Mouse (Mus musculus) myocyte (in vitro differentiated cells): ENCODE measurements at regions not wholly inside any gene's neighbourhood (a gene's known extent, or its start where the extent isn't known, plus 50 kb on each side); places are given as distances from the start of the nearest gene placed in this dataset.

Experiments
- H3K27me3 ChIP-seq: one replicate; pipeline ENCODE4 v1.6.1; 2011; ENCODE audit not compliant: control insufficient read depth, insufficient read depth, insufficient read length
- H3K36me3 ChIP-seq: one replicate; pipeline ENCODE4 v1.6.1; 2011; ENCODE audit not compliant: control insufficient read depth, insufficient read depth
- H3K4me2 ChIP-seq: one replicate; pipeline ENCODE4 v1.6.1; 2011; ENCODE audit warnings: low read depth, control low read depth
- H3K4me3 ChIP-seq: one replicate; pipeline ENCODE4 v1.5.1; 2011; ENCODE audit warnings: mild to moderate bottlenecking, control low read depth, moderate library complexity
- H3K79me2 ChIP-seq: one replicate; pipeline ENCODE4 v1.6.1; 2011; ENCODE audit not compliant: control insufficient read depth, insufficient read depth
- H3ac ChIP-seq: one replicate; pipeline ENCODE4 v1.6.1; 2011; ENCODE audit not compliant: control insufficient read depth, insufficient read length
- CEBPB ChIP-seq: IDR thresholded peaks from 2 replicates; pipeline ENCODE4 v1.6.1; 2011; ENCODE audit warnings: mild to moderate bottlenecking, moderate library complexity; ENCODE audit not compliant: poor library complexity, insufficient read depth, severe bottlenecking
- E2F4 ChIP-seq: IDR thresholded peaks from one replicate; pipeline ENCODE4 v1.6.1; 2011; ENCODE audit warnings: mild to moderate bottlenecking, control low read depth, moderate library complexity; ENCODE audit not compliant: insufficient read depth
- MAX ChIP-seq: IDR thresholded peaks from one replicate; pipeline ENCODE4 v1.6.1; 2011; ENCODE audit warnings: low read depth, mild to moderate bottlenecking, control low read depth
- MYOD1 ChIP-seq, 3 experiments: IDR thresholded peaks; one replicate each; pipeline ENCODE4 v1.6.1; 2011; ENCODE audit warnings: control low read depth in 2 of 3, low read depth in 2 of 3, mild to moderate bottlenecking in 2 of 3, moderate library complexity in 1 of 3; ENCODE audit not compliant: insufficient read length in 2 of 3, control insufficient read depth in 1 of 3
- MYOG ChIP-seq, 3 experiments: IDR thresholded peaks; one replicate each; pipeline ENCODE4 v1.6.1; 2011; ENCODE audit warnings: control low read depth in 2 of 3, low read depth in 2 of 3, mild to moderate bottlenecking in 2 of 3; ENCODE audit not compliant: insufficient read length in 2 of 3, control insufficient read depth in 1 of 3, insufficient read depth in 1 of 3
- POLR2A ChIP-seq: IDR thresholded peaks from one replicate; pipeline ENCODE4 v1.6.1; 2011; ENCODE audit warnings: low read depth, mild to moderate bottlenecking, control low read depth, moderate library complexity; ENCODE audit not compliant: insufficient read length
- POLR2AphosphoS2 ChIP-seq: IDR thresholded peaks from one replicate; pipeline ENCODE4 v1.6.1; 2011; ENCODE audit warnings: low read depth, control low read depth; ENCODE audit not compliant: insufficient read length
- REST ChIP-seq: IDR thresholded peaks from one replicate; pipeline ENCODE4 v1.6.1; 2011; ENCODE audit warnings: mild to moderate bottlenecking, control low read depth, moderate library complexity; ENCODE audit not compliant: insufficient read depth, insufficient read length
- SRF ChIP-seq: IDR thresholded peaks from one replicate; pipeline ENCODE4 v1.6.1; 2011; ENCODE audit warnings: low read depth; ENCODE audit not compliant: control insufficient read depth, insufficient read length
- TCF12 ChIP-seq: IDR thresholded peaks from one replicate; pipeline ENCODE4 v1.6.1; 2011; ENCODE audit warnings: mild to moderate bottlenecking, control low read depth; ENCODE audit not compliant: poor library complexity, insufficient read depth, severe bottlenecking
- TCF3 ChIP-seq: IDR thresholded peaks from one replicate; pipeline ENCODE4 v1.6.1; 2011; ENCODE audit warnings: low read depth, control low read depth; ENCODE audit not compliant: insufficient read length
- USF1 ChIP-seq: IDR thresholded peaks from one replicate; pipeline ENCODE4 v1.6.1; 2011; ENCODE audit warnings: low read depth, mild to moderate bottlenecking, control low read depth, moderate library complexity

DNA sequence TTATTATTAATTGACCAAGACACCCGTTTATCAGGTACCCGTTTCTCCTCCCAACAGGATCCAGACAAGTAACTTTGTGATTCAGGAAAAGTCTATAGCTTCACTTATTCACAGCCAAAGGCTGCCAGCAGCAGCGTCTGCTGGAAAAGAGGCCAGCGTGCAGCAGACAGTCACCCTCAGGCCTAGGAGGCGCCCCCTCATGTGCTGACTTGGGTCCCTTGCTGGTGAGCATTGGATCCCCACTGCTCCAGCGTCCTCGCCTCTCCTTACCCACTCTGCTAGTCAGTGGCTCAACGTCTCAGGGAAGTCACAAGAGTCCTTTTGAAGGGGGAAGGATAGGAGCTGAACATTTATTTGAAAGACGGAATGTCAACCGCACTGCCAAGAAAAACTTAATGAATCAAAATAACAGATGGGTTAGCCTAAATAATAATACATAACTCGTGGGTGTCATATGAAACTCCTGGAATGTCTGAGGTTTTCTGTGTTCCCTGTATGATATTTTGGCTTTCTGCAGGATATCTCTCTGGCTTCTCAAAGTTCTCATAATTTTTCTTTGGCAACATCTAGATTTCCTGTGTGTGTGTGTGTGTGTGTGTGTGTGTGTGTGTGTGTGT is 256.6 kb upstream of the Fn1 start:
- Histone ChIP-seq H3K36me3 (no peaks in the 10 kb centered on the region), H3ac (no peak overlapping the region), H3K4me2 (peak overlapping the region; percentile 62), H3K27me3 (no peaks in the 10 kb centered on the region), H3K4me3 (no peak overlapping the region), H3K79me2 (no peaks in the 10 kb centered on the region)
- TF ChIP-seq POLR2A (peak; percentile 43), REST (no peak)

DNA sequence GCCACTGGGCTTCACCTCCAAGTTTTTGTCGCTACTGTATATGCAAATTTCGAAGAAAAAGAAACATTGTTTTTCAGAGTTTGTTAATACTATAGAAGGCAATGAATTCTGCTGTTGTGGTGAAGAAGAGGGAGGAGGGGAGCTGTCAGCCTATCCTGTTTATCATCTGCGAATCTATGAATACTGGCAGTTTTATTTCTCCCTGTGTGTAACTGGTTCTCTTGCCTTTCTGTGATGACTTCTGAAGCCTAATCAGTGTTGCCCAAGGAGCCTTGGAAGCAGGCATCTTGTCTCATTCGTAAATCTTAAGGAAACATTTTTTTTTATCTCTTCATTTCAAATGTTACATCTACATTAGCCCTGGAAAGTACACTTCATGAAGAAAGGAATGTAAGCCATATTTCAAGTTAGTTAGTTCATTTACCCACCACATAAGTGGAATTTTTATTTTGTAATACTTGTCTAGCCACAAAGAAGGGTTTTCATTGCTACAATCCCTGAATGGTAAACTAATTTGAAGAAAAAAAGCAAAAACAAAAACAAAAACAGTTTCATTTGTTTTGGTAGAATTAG is 251.5 kb upstream of the Fn1 start:
- Histone ChIP-seq H3K79me2 (no peaks in the 10 kb centered on the region), H3K36me3 (no peaks in the 10 kb centered on the region), H3K27me3 (no peaks in the 10 kb centered on the region), H3K4me3 (no peak overlapping the region), H3ac (no peak overlapping the region), H3K4me2 (no peak overlapping the region)
- TF ChIP-seq POLR2AphosphoS2 (no peak), MYOG (IDR thresholded peaks at IDR 0.05; ENCODE audit: control insufficient read depth in 1 of 3, insufficient read depth in 1 of 3, insufficient read length in 2 of 3, low read depth in 2 of 3) (no peak), POLR2A (no peak)

DNA sequence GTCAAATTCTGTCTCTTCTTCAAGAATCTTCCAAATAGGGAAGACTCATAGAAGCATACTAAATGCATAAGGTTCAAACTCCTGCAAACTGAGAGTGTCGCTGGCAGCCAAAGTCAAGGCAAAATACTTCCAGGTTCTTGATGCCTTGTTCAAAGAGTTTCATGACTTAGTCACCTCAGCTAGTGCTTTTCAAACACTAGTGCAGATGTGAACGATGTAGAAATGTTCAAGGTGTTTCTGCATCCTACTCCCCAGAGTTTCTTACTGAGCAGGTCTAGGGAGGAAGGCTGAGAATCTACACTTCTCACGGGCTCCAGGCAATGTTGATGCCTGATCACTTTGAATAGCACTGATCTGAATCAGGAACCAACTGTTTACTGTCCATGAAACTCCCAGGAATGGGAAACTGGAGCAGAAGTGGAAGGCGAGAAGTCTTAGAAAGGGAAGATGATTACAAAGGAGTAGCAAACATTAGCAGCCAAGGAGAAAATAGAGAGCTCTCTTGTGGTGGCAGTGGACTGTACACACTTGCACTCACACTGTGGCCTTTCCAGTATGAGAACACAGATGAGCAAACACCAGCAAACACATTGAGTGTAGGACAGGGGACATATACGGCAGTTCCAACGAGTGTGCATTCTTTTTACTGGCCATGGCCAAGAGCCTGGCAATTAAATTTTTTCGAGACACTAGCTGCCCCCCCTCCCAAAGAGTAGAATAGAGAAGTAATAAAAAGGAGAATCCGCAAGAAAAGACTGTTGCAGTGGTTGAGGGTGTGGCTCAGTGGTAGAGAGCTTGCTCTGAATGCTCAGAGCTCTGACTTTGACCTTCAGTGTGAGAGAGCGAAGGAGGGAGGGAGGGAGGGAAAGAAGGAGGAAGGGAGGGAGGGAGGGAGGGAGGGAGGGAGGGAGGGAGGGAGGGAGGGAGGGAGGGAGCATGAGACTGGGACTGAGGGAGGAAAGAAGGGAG is 247.4 kb upstream of the Fn1 start:
- H3K4me2 ChIP-seq: no peak overlapping the region
- H3ac ChIP-seq: no peak overlapping the region
- H3K36me3 ChIP-seq: no peaks in the 10 kb centered on the region
- no peak overlapping the region for H3K4me3 ChIP-seq
- H3K79me2 ChIP-seq: no peaks in the 10 kb centered on the region
- no peaks in the 10 kb centered on the region for H3K27me3 ChIP-seq
- no peak for TF ChIP-seq MAX
- no peak for TF ChIP-seq MYOG (IDR thresholded peaks at IDR 0.05; ENCODE audit: control insufficient read depth in 1 of 3, insufficient read depth in 1 of 3, insufficient read length in 2 of 3, low read depth in 2 of 3)
- no peak for TF ChIP-seq E2F4
- TF ChIP-seq POLR2A: no peak
- no peak for TF ChIP-seq SRF
- no peak for TF ChIP-seq POLR2AphosphoS2
- no peak for TF ChIP-seq USF1
- TF ChIP-seq REST: no peak
- TF ChIP-seq MYOD1 (IDR thresholded peaks at IDR 0.05; ENCODE audit: control insufficient read depth in 1 of 3, insufficient read length in 2 of 3, low read depth in 2 of 3): no peak
- no peak for TF ChIP-seq TCF12
- no peak for TF ChIP-seq TCF3
- no peak for TF ChIP-seq CEBPB

DNA sequence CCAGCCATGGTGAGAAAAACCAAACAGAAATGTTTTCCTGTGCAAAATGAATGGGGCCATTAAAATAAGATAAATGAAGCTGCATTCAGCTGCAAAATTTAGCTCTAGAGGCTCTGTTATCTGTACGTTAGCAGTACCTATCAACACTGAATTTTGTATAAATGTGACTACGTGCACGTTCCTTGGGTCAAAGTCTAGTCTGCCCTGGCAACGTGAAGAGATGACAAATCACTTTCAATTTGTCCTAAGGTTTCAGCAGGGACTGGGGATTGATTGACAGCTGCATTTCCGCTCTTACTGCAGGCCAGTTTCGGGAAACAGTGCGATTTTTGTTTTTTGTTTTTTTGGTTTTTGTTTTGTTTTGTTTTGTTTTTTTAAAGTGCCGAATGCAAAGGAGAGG is 246.1 kb upstream of the Fn1 start:
- Histone ChIP-seq H3K79me2 (no peaks in the 10 kb centered on the region), H3K4me3 (no peak overlapping the region), H3K27me3 (no peaks in the 10 kb centered on the region), H3K36me3 (no peaks in the 10 kb centered on the region), H3ac (no peak overlapping the region), H3K4me2 (no peak overlapping the region)
- TF ChIP-seq REST (no peak), MYOD1 (IDR thresholded peaks at IDR 0.05; ENCODE audit: control insufficient read depth in 1 of 3, insufficient read length in 2 of 3, low read depth in 2 of 3) (no peak), CEBPB (no peak), TCF3 (no peak), SRF (no peak), POLR2AphosphoS2 (no peak), MAX (no peak), USF1 (no peak), POLR2A (no peak), TCF12 (no peak), MYOG (IDR thresholded peaks at IDR 0.05; ENCODE audit: control insufficient read depth in 1 of 3, insufficient read depth in 1 of 3, insufficient read length in 2 of 3, low read depth in 2 of 3) (no peak), E2F4 (no peak)

DNA sequence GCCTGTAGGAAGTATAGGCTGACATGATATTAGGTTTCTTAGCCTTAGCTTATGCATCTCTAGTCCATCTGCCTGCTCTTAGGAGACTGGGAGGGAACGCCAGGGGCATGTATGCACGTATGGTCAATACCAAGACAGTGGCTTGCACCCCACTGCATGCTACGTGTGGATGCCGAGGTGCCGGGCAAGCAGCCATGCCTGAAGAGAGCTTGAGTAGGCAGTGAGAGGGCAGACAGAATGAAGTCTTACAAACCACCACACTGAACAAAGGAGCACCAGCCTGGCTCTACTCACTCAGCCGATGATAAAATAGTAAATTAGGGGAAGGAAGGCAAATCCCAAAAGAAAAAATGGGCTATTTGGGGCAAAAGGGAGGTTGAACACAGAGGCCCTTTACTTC is 245.2 kb upstream of the Fn1 start:
- Histone ChIP-seq H3K36me3 (no peaks in the 10 kb centered on the region), H3K27me3 (no peaks in the 10 kb centered on the region), H3K79me2 (no peaks in the 10 kb centered on the region), H3K4me2 (no peak overlapping the region), H3ac (no peak overlapping the region), H3K4me3 (no peak overlapping the region)
- TF ChIP-seq POLR2AphosphoS2 (no peak), POLR2A (no peak), MYOG (IDR thresholded peaks at IDR 0.05; ENCODE audit: control insufficient read depth in 1 of 3, insufficient read depth in 1 of 3, insufficient read length in 2 of 3, low read depth in 2 of 3) (no peak), USF1 (no peak), TCF12 (no peak), REST (no peak), CEBPB (no peak), MAX (no peak), TCF3 (no peak), MYOD1 (IDR thresholded peaks at IDR 0.05; ENCODE audit: control insufficient read depth in 1 of 3, insufficient read length in 2 of 3, low read depth in 2 of 3) (no peak), E2F4 (no peak), SRF (no peak)
